Mouse (Mus musculus) ES-Bruce4 (cell line): ENCODE measurements at regions not wholly inside any gene's neighbourhood (a gene's known extent, or its start where the extent isn't known, plus 50 kb on each side); places are given as distances from the start of the nearest gene placed in this dataset.

Source experiments
- CTCF ChIP-seq: IDR thresholded peaks from one replicate; pipeline ENCODE4 v1.8.1; 2011; ENCODE audit warnings: low read depth, low read length
- POLR2A ChIP-seq: IDR thresholded peaks from one replicate; pipeline ENCODE4 v1.8.1; 2011; ENCODE audit warnings: low read length; ENCODE audit not compliant: insufficient read depth

- TF ChIP-seq CTCF (no peak), POLR2A (no peak)
Measured at GRCm38 (mm10) chr2:128457591-128458209, 133.3 kb upstream of the Spdye4c start.
